Mouse (Mus musculus): ENCODE data around the gene Kifc1. TPM values are rescaled to one million over a fixed set of nuclear protein-coding genes. Genes with fewer than 3 reads are reported as not detected.

The Kifc1 gene
- 1.8 and 2.1 TPM in 2 replicates for polyA plus RNA-seq (2015; fragmentation: Nextera tagmentation; extraction: Ambion mirVana)

GRCm38 (mm10) chr17:33890533-33891059 is at the start of gene Kifc1:
Gene Kifc1 (minus strand): TSS chr17:33890661.
- Histone ChIP-seq H3K4me2 (peak within 1 kb of the TSS; percentile 78), H3K27ac (no peak within 1 kb of the TSS), H3K9ac (peak within 1 kb of the TSS; percentile 67), H3K36me3 (no peaks in the 10 kb centered on the region; the same call in 1 of the 2 replicates), H3K4me3 (peak within 1 kb of the TSS; percentile 58), H3K4me1 (replicated peaks) (peaks cover 14% of the 10 kb centered on the region), H3K27me3 (0 out of 2 replicates have a peak, but pooled peaks cover 2% of the 10 kb centered on the region), H3K9me3 (no peaks in the 10 kb centered on the region)
- peak; percentile 99 for ATAC-seq (ENCODE audit: low FRiP score)
- WGBS, result under 1% methylated on average over 49 of the region's 49 CpGs

GRCm38 (mm10) chr17:33938783-33939182 is 48.3 kb upstream of the Kifc1 start:
- peak overlapping the region; percentile 86 for H3K4me2 ChIP-seq
- no peak for ATAC-seq (ENCODE audit: low FRiP score)
- peaks cover 25% of the 10 kb centered on the region for H3K4me1 ChIP-seq (replicated peaks)
- H3K27ac ChIP-seq, result no peak overlapping the region
- H3K9ac ChIP-seq, result no peak overlapping the region
- no peaks in the 10 kb centered on the region for H3K9me3 ChIP-seq
- no peaks in the 10 kb centered on the region for H3K27me3 ChIP-seq
- WGBS, result 81% methylated on average over 11 of the region's 11 CpGs
- peak overlapping the region; percentile 88 for H3K4me3 ChIP-seq
- H3K36me3 ChIP-seq, result peaks cover 57% of the 10 kb centered on the region

GRCm38 (mm10) chr17:33936993-33937392 is 46.5 kb upstream of the Kifc1 start:
- peaks cover 24% of the 10 kb centered on the region for H3K4me1 ChIP-seq (replicated peaks)
- H3K27me3 ChIP-seq, result no peaks in the 10 kb centered on the region
- no peak overlapping the region for H3K4me2 ChIP-seq
- no peak overlapping the region for H3K4me3 ChIP-seq
- ATAC-seq (ENCODE audit: low FRiP score), result no peak
- no peak overlapping the region for H3K9ac ChIP-seq
- H3K36me3 ChIP-seq, result peaks cover 62% of the 10 kb centered on the region
- no peak overlapping the region for H3K27ac ChIP-seq
- 82% methylated on average over 15 of the region's 15 CpGs for WGBS
- H3K9me3 ChIP-seq, result no peaks in the 10 kb centered on the region

DNA sequence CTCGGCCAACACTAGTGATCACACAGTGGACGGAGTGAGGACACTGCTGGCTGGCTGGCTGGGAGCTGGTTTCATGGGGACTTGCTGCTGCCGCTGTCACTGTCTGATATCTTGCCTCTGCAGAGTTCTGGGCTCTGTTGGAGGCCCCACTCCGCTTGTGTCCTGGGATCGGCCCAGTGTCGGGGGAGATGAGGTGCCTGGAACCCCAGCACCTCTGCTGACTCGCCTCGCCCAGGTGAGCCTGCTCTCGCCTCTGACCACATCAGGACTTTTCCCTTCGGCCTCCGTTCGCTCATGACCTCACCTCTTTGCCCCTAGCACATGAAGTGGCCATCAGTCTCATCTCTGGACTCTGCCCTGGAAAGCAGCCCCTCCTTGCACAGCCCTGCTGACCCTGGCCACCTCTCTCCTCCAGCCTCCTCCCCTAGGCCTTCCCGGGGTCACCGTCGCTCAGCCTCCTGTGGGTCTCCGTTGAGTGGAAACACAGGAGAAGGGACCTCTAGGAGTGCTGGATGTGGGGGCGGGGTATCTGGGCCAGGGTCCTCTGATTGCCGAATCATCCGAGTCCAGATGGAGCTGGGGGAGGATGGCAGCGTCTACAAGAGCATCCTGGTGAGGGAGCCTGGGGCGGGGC is 45.1 kb upstream of the Kifc1 start:
- Histone ChIP-seq H3K9ac (no peak overlapping the region), H3K27me3 (no peaks in the 10 kb centered on the region), H3K36me3 (peaks cover 61% of the 10 kb centered on the region), H3K9me3 (no peaks in the 10 kb centered on the region), H3K4me2 (no peak overlapping the region), H3K4me1 (replicated peaks) (peaks cover 25% of the 10 kb centered on the region), H3K27ac (no peak overlapping the region), H3K4me3 (no peak overlapping the region)
- ATAC-seq (ENCODE audit: low FRiP score), result no peak
- 88% methylated on average over 21 of the region's 21 CpGs for WGBS

- Histone ChIP-seq H3K4me2 (no peak overlapping the region), H3K4me1 (replicated peaks) (peaks cover 25% of the 10 kb centered on the region), H3K36me3 (peaks cover 53% of the 10 kb centered on the region), H3K27ac (no peak overlapping the region), H3K9me3 (no peaks in the 10 kb centered on the region), H3K27me3 (no peaks in the 10 kb centered on the region), H3K4me3 (no peak overlapping the region), H3K9ac (no peak overlapping the region)
- no peak for ATAC-seq (ENCODE audit: low FRiP score)
- 91% methylated on average over 15 of the region's 15 CpGs for WGBS
Observed at GRCm38 (mm10) chr17:33932970-33933369, 42.5 kb upstream of the Kifc1 start.

GRCm38 (mm10) chr17:33932448-33932847 is 42.0 kb upstream of the Kifc1 start:
- Histone ChIP-seq H3K27ac (no peak overlapping the region), H3K4me3 (no peak overlapping the region), H3K4me2 (no peak overlapping the region), H3K36me3 (peaks cover 54% of the 10 kb centered on the region), H3K9ac (no peak overlapping the region), H3K27me3 (no peaks in the 10 kb centered on the region), H3K4me1 (replicated peaks) (peaks cover 30% of the 10 kb centered on the region), H3K9me3 (no peaks in the 10 kb centered on the region)
- no peak for ATAC-seq (ENCODE audit: low FRiP score)
- 88% methylated on average over 14 of the region's 14 CpGs for WGBS

- H3K9ac ChIP-seq, result no peak overlapping the region
- no peak for ATAC-seq (ENCODE audit: low FRiP score)
- 93% methylated on average over 11 of the region's 11 CpGs for WGBS
- peaks cover 31% of the 10 kb centered on the region for H3K4me1 ChIP-seq (replicated peaks)
- H3K27ac ChIP-seq, result no peak overlapping the region
- H3K4me3 ChIP-seq, result no peak overlapping the region
- H3K36me3 ChIP-seq, result peaks cover 49% of the 10 kb centered on the region
- no peaks in the 10 kb centered on the region for H3K27me3 ChIP-seq
- H3K4me2 ChIP-seq, result no peak overlapping the region
- no peaks in the 10 kb centered on the region for H3K9me3 ChIP-seq
Observed at GRCm38 (mm10) chr17:33931947-33932346, 41.5 kb upstream of the Kifc1 start.

DNA sequence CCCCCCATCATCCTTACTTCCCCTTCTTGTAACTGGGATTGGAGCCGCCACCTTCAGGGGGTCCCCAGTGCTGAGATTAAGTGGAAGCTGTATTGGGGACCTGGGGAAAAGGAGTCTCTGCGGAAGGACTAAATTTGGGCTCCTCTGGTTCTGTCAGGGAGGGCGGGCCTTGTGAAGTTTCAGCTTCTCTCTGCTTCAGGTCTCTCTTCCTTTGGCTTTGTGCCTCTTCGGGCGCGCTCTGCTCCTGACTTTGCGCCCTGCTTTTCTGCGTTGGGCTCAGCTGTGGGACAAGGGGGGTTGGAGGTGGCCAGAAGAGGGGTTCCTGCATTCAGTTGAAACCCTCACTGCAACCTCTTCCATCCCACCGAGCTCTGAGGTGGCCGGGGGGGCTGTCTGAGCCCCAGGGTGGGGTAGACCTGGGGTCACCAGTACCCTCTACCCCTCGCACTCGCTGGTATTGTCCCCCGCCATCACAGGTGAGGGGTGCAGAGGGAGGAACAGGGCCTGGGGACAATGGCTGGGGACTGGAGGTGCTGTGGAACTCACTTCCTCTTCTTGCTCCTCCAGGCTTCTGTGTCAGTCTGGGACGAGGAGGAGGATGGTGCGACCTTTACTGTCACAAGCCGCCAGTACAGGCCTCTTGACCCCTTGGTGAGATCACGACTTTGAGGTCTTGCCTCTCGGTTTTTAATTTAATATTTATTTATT is 40.9 kb upstream of the Kifc1 start:
- peak overlapping the region; percentile 99 for H3K4me2 ChIP-seq
- 37% methylated on average over 18 of the region's 18 CpGs for WGBS
- H3K4me1 ChIP-seq (replicated peaks), result peaks cover 31% of the 10 kb centered on the region
- no peak overlapping the region for H3K27ac ChIP-seq
- H3K27me3 ChIP-seq, result no peaks in the 10 kb centered on the region
- H3K4me3 ChIP-seq, result peak overlapping the region; percentile 90
- no peaks in the 10 kb centered on the region for H3K9me3 ChIP-seq
- ATAC-seq (ENCODE audit: low FRiP score), result no peak
- H3K36me3 ChIP-seq, result peaks cover 49% of the 10 kb centered on the region
- H3K9ac ChIP-seq, result peak overlapping the region; percentile 95

- Histone ChIP-seq H3K4me3 (peak overlapping the region; percentile 90), H3K9ac (peak overlapping the region; percentile 95), H3K4me1 (replicated peaks) (peaks cover 31% of the 10 kb centered on the region), H3K36me3 (peaks cover 48% of the 10 kb centered on the region), H3K27me3 (no peaks in the 10 kb centered on the region), H3K4me2 (peak overlapping the region; percentile 99), H3K27ac (peak overlapping the region; percentile 97), H3K9me3 (no peaks in the 10 kb centered on the region)
- under 1% methylated on average over 45 of the region's 45 CpGs for WGBS
- ATAC-seq (ENCODE audit: low FRiP score), result 0 out of 2 replicates have a peak, but pooled peaks have one; percentile 4
Observed at GRCm38 (mm10) chr17:33930280-33931158, 40.1 kb upstream of the Kifc1 start.

DNA sequence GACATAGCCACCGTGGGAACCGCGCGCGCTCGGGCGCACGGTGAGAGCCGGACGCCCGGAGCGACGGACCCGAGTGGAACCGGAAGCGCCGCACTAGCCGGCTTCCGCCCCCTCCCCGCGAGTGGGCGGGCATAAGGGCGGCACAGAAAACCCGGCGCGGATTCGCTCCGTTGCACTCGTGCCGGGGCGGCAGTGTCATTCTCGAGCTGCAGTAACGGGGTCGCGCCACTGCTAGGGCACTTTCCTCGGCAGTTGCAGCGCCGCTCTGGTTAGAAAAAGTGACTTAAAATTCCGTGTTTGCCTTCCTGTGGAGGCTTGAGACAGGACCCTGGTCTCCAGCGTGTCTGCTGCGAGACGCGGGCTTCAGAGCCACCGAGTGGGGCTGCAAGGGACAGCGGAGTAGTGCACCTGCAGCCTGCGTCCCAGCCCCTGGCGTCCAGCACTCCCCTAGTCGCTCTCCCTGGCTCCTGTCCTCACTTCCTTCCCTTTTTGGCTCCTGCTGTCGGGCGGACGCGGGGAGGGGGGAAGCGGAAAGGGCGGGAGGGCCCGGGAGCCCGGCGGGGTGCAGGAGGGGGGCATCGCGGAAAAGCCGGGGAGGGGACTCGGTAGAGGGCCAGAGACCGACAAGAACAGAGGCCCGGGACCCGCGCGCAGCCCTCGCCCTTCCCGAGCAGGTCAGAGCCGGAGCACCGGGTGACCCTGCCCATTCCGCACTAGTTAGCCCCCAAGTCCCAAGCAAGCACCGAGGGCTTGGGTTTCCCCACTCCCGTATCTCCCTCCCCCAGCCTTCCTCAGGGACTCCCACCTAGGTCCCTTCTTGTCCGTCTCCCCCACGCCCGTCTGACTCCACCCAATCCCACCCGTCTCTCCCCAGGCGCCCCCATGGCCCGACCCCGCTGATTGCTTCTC is 39.2 kb upstream of the Kifc1 start, which contains the start of gene Rgl2:
Gene Rgl2 (plus strand): TSS at position 173 of the 909 bp plus-strand sequence.
- peak; percentile 84 for ATAC-seq (ENCODE audit: low FRiP score)
- Histone ChIP-seq H3K9ac (peak within 1 kb of the TSS; percentile 95), H3K4me2 (peak within 1 kb of the TSS; percentile 99), H3K9me3 (no peaks in the 10 kb centered on the region), H3K27me3 (no peaks in the 10 kb centered on the region), H3K4me1 (replicated peaks) (peaks cover 31% of the 10 kb centered on the region), H3K36me3 (peaks cover 46% of the 10 kb centered on the region), H3K4me3 (peak within 1 kb of the TSS; percentile 90), H3K27ac (peak within 1 kb of the TSS; percentile 97)
- WGBS, result under 1% methylated on average over 70 of the region's 80 CpGs

Measured in hindbrain, embryonic 13.5 days (tissue).